In the genomic region with DNA sequence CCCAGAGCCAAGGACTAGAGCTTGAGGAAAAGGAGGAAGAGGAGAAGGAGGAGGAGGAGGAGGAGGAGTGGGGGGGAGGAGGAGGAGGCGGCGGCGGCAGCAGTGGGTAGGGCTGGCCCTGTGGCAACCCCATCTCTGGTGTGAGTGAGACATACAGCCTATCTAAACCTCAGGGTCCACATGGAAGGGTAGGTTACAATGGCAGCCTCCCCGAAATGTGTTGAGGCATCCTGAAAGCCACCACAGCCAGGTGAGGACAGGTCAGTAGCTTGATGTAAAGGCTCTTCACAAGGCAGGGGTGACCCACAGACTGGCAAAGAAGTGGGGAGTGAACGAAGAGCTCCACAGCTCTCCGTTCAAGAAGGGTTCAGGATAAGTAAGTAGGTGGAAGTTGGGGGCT, we compare ENCODE assay signal across 21 mouse cellular contexts. TPM values are rescaled to one million over a fixed set of nuclear protein-coding genes. Genes with fewer than 3 reads are reported as not detected.
DNase-seq lines count a peak whose midpoint lies in the region; ATAC-seq and TF ChIP-seq lines count a peak whose summit lies in the region.
"Had no signal": no experiment of that assay in that cellular context is flagged by ENCODE, and none has a peak within 500 bp of the region (broad histone marks: within the 10 kb centered on the region; RNA-seq: fewer than 3 reads in every experiment).

No protein-coding gene starts in this region.

- H3K27ac ChIP-seq in gastrocnemius, adult 2 months, result peak overlapping the region; percentile 99
- H3K27ac ChIP-seq in hindbrain, embryonic 10.5 days, result no peak overlapping the region
- H3K27ac ChIP-seq in hindbrain, embryonic 14.5 days, result no peak overlapping the region
- H3K27ac ChIP-seq: embryonic facial prominence, embryonic 10.5 days; embryonic facial prominence, embryonic 12.5 days; forebrain, embryonic 12.5 days; forebrain, embryonic 15.5 days had no signal

- peaks cover 28% of the 10 kb centered on the region for H3K27me3 ChIP-seq in hindbrain, embryonic 10.5 days (ENCODE audit: insufficient read depth, poor library complexity, severe bottlenecking)
- H3K27me3 ChIP-seq in hindbrain, embryonic 14.5 days (ENCODE audit: control insufficient read depth, insufficient read depth, low read length), result 0 out of 2 replicates have a peak, but pooled peaks cover 14% of the 10 kb centered on the region
- H3K27me3 ChIP-seq: Patski had no signal

- DNase-seq in cerebellum, adult 11-12 months, result peak; percentile 41
- no peak for DNase-seq in cerebellum, postnatal 14 days
- DNase-seq in cerebellum, adult 9-11 months, result peak; percentile 53
- no peak for DNase-seq in gastrocnemius, adult 2 months
- no peak for DNase-seq in gastrocnemius, postnatal 36 days
- no peak for DNase-seq in hindbrain, embryonic 10.5 days (ENCODE audit: low spot score)
- no peak for DNase-seq in hindbrain, embryonic 14.5 days (ENCODE audit: low spot score)
- DNase-seq: adrenal gland, adult 8-10 months; adrenal gland, postnatal 14 days; adrenal gland, postnatal 36 days; B cell, adult 2 months; forebrain, postnatal 0 days had no signal

- H3K4me2 ChIP-seq in hindbrain, embryonic 14.5 days (replicated peaks), result no peak overlapping the region
- H3K4me2 ChIP-seq: embryonic facial prominence, embryonic 12.5 days; forebrain, embryonic 12.5 days; forebrain, embryonic 15.5 days had no signal

- peaks cover 51% of the 10 kb centered on the region for H3K4me1 ChIP-seq in hindbrain, embryonic 10.5 days (replicated peaks)
- peaks cover 13% of the 10 kb centered on the region for H3K4me1 ChIP-seq in hindbrain, embryonic 14.5 days (replicated peaks; ENCODE audit: control insufficient read depth, insufficient read depth, low read length)

- no peak for ATAC-seq in cerebellum, adult (ENCODE audit: insufficient number of reproducible peaks, low FRiP score, low TSS enrichment)
- ATAC-seq in hindbrain, embryonic 14.5 days (ENCODE audit: low FRiP score), result no peak
- ATAC-seq: activated CD4-positive, CD25-positive, alpha-beta regulatory T cell, adult 4 months; CD4-positive, CD25-positive, alpha-beta regulatory T cell, adult 4 months; forebrain, embryonic 15.5 days; forebrain, postnatal 0 days; Patski had no signal

- no peak for TF ChIP-seq CTCF in gastrocnemius, adult 2 months (IDR thresholded peaks at IDR 0.05)

- no peaks in the 10 kb centered on the region for H3K9me3 ChIP-seq in hindbrain, embryonic 10.5 days
- no peaks in the 10 kb centered on the region for H3K9me3 ChIP-seq in hindbrain, embryonic 14.5 days (ENCODE audit: control insufficient read depth, low read length)
- H3K9me3 ChIP-seq: embryonic facial prominence, embryonic 10.5 days; embryonic facial prominence, embryonic 12.5 days; forebrain, embryonic 12.5 days; forebrain, embryonic 15.5 days; G1E had no signal

- intact Hi-C loops in gastrocnemius, adult 2 months (cut with DNase I), result no loop called here
- intact Hi-C loops in gastrocnemius, postnatal 36 days (cut with DNase I), result no loop called here

- peak overlapping the region; percentile 96 for H3K4me3 ChIP-seq in gastrocnemius, adult 2 months
- H3K4me3 ChIP-seq in hindbrain, embryonic 10.5 days, result peak overlapping the region; percentile 0; the same call in 1 of the 2 replicates
- no peak overlapping the region for H3K4me3 ChIP-seq in hindbrain, embryonic 14.5 days (replicated peaks; ENCODE audit: low read length)
- H3K4me3 ChIP-seq: embryonic facial prominence, embryonic 12.5 days; forebrain, embryonic 12.5 days; forebrain, embryonic 15.5 days had no signal

- H3K9ac ChIP-seq in hindbrain, embryonic 14.5 days, result no peak overlapping the region
- H3K9ac ChIP-seq: embryonic facial prominence, embryonic 12.5 days; forebrain, embryonic 12.5 days; forebrain, embryonic 15.5 days; forebrain, postnatal 0 days had no signal

- WGBS in hindbrain, embryonic 10.5 days, result 95% methylated on average over 6 of the region's 6 CpGs
- WGBS in hindbrain, embryonic 14.5 days, result 93% methylated on average over 6 of the region's 6 CpGs

- peaks cover 22% of the 10 kb centered on the region for H3K36me3 ChIP-seq in hindbrain, embryonic 10.5 days
- H3K36me3 ChIP-seq in hindbrain, embryonic 14.5 days (replicated peaks; ENCODE audit: control insufficient read depth, insufficient read depth), result peaks cover 12% of the 10 kb centered on the region
- H3K36me3 ChIP-seq: embryonic facial prominence, embryonic 12.5 days; forebrain, embryonic 15.5 days; G1E had no signal

RNA-seq across cellular contexts. Expression of a gene that starts 2.0 kb away (rescaled TPM):
- 100 to 1,000 TPM; 128 TPM for total RNA-seq in gastrocnemius, adult 2 months (2021)
- 100 to 1,000 TPM; 131 to 136 TPM for total RNA-seq in gastrocnemius, postnatal 36 days (2021)
- polyA plus RNA-seq in hindbrain, embryonic 10.5 days (2016; fragmentation: Nextera tagmentation; extraction: Ambion mirVana), result 23.7 and 28.5 TPM in 2 replicates
- polyA plus RNA-seq in hindbrain, embryonic 14.5 days (2014; fragmentation: Nextera tagmentation; extraction: Ambion mirVana), result 3.3 and 4.0 TPM in 2 replicates
- polyA plus RNA-seq: G1E had no signal

RNA-seq across cellular contexts. Expression of a gene that starts 10.0 kb away (rescaled TPM):
- 1 to 10 TPM; 5.9 to 6.4 TPM for total RNA-seq in gastrocnemius, adult 2 months (2021)
- 1 to 10 TPM; 4.9 to 6.4 TPM for total RNA-seq in gastrocnemius, postnatal 36 days (2021)
- polyA plus RNA-seq in hindbrain, embryonic 10.5 days (2016; fragmentation: Nextera tagmentation; extraction: Ambion mirVana), result 16.4 and 18.5 TPM in 2 replicates
- polyA plus RNA-seq in hindbrain, embryonic 14.5 days (2014; fragmentation: Nextera tagmentation; extraction: Ambion mirVana), result 17.0 and 19.1 TPM in 2 replicates

RNA-seq across cellular contexts. Expression of a gene that starts 10.9 kb away (rescaled TPM):
- total RNA-seq in gastrocnemius, adult 2 months (2021), result 1 to 10 TPM; 1.0 to 1.1 TPM
- total RNA-seq in gastrocnemius, postnatal 36 days (2021), result 1 to 10 TPM in 1 of 2 experiments, under 1 TPM in 1; 0.79 to 1.1 TPM
- 34.9 and 46.6 TPM in 2 replicates for polyA plus RNA-seq in hindbrain, embryonic 10.5 days (2016; fragmentation: Nextera tagmentation; extraction: Ambion mirVana)
- polyA plus RNA-seq in hindbrain, embryonic 14.5 days (2014; fragmentation: Nextera tagmentation; extraction: Ambion mirVana), result 20.4 and 22.4 TPM in 2 replicates

RNA-seq across cellular contexts. Expression of a gene that starts 15.6 kb away (rescaled TPM):
- total RNA-seq in gastrocnemius, adult 2 months (2021), result 1 to 10 TPM; 6.8 to 8.4 TPM
- 1 to 10 TPM; 7.0 to 8.0 TPM for total RNA-seq in gastrocnemius, postnatal 36 days (2021)
- polyA plus RNA-seq in hindbrain, embryonic 10.5 days (2016; fragmentation: Nextera tagmentation; extraction: Ambion mirVana), result 23.7 and 26.0 TPM in 2 replicates
- 17.2 and 19.1 TPM in 2 replicates for polyA plus RNA-seq in hindbrain, embryonic 14.5 days (2014; fragmentation: Nextera tagmentation; extraction: Ambion mirVana)

RNA-seq across cellular contexts. Expression of a gene that starts 42.1 kb away (rescaled TPM):
- 1 to 10 TPM; 8.3 to 8.7 TPM for total RNA-seq in gastrocnemius, adult 2 months (2021)
- 1 to 10 TPM; 8.9 to 9.6 TPM for total RNA-seq in gastrocnemius, postnatal 36 days (2021)
- polyA plus RNA-seq in hindbrain, embryonic 10.5 days (2016; fragmentation: Nextera tagmentation; extraction: Ambion mirVana), result 133 and 155 TPM in 2 replicates
- polyA plus RNA-seq in hindbrain, embryonic 14.5 days (2014; fragmentation: Nextera tagmentation; extraction: Ambion mirVana), result 99.2 and 101 TPM in 2 replicates

Comparison
In these comparisons a context has a peak if more than half of its experiments do, and no peak if none do; other contexts are left out.
1. DNase-seq: peak in cerebellum, adult 11-12 months (single experiment) and cerebellum, adult 9-11 months (single experiment); none in cerebellum, postnatal 14 days (0 of 2), gastrocnemius, adult 2 months (single experiment), gastrocnemius, postnatal 36 days (0 of 2), hindbrain, embryonic 10.5 days (single experiment) and hindbrain, embryonic 14.5 days (single experiment).